Mouse (Mus musculus): ENCODE results near the gene Abcg4. TPM values are rescaled to one million over a fixed set of nuclear protein-coding genes. Genes with fewer than 3 reads are reported as not detected.
"Not testable (repeated sequence)": the region's sequence is repeated elsewhere in the genome, so short reads cannot be mapped to it uniquely, and the experiment has no call there.

Abcg4 gene
- 10 to 100 TPM; 73.5 to 76.2 TPM for total RNA-seq (2021)
- long read RNA-seq, transcript Abcg4-208 (15 exons, 3,999 nt), result major isoform, 11 of 25 reads
- long read RNA-seq, partial matches to known transcripts, result 5 of 25 reads
- long read RNA-seq, other reads (novel, unspliced or antisense), result 9 of 25 reads

- DNase-seq (ENCODE audit: low spot score in 2 of 2), result peak in 1 of 2 experiments; percentile 67
These were observed at the start of gene Abcg4 for GRCm38 (mm10) chr9:44288076-44288958. TSS of gene Abcg4 (minus strand) at chr9:44288615.

DNA sequence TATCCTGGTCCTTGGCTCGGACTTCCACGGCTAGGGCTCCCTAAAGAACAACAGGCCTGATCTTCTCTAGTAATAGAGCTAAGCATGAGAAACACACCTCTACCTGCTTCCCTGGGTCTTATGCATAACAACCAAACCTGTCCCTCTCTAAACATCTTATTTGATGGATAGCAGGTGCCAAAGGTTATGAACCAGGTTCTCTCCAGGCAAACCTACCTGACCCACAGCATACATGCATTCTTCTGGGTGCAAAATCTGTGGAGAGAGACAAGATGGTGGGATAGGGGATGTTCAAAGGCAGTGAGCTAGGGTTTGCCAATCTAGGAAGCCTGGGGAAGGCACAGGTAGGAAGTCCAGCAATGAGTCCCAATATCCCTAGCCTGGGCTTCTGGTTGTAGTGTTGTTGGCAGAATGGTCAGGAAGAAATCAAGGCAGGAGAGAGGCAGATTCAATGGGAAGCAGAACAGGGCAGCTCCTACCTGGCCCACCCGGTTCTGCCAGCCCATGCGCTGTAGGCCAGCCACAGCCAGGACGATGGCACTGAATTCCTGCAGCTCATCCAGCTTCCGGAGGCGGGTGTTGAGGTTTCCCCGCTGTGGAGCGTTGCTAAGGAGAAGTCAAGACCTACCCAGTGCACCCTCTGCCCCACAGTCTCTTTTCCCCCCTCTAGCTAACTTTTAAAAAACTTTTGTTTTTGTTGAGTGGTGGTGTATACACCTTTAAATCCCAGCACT is 49.2 kb upstream of the Abcg4 start:
- DNase-seq (ENCODE audit: low spot score in 2 of 2), result no peak

GRCm38 (mm10) chr9:44336964-44337363 is 48.5 kb upstream of the Abcg4 start:
- no peak for DNase-seq (ENCODE audit: low spot score in 2 of 2)

- not testable (repeated sequence) for DNase-seq (ENCODE audit: low spot score in 2 of 2)
These were observed 48.1 kb upstream of the Abcg4 start for GRCm38 (mm10) chr9:44336513-44336912.

DNA sequence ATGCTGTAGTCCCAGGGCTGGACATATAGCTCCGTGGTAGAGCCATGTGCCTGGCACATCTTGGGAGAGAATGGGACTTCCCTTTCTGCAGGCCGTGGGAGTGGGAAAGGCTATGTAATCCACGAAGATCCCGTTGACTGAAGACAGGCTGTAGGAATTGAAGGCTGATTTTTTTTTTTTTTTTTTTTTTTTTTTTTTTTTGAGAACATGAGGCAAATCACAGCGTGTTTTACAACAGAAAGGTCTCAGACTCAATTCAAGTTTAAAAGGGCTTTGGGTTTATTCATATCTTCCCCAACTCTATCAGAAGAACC is 47.6 kb upstream of the Abcg4 start:
- no peak for DNase-seq (ENCODE audit: low spot score in 2 of 2)

- DNase-seq (ENCODE audit: low spot score in 2 of 2), result peak; percentile 29 to 39
These were observed 47.1 kb upstream of the Abcg4 start for GRCm38 (mm10) chr9:44335331-44336092.

DNA sequence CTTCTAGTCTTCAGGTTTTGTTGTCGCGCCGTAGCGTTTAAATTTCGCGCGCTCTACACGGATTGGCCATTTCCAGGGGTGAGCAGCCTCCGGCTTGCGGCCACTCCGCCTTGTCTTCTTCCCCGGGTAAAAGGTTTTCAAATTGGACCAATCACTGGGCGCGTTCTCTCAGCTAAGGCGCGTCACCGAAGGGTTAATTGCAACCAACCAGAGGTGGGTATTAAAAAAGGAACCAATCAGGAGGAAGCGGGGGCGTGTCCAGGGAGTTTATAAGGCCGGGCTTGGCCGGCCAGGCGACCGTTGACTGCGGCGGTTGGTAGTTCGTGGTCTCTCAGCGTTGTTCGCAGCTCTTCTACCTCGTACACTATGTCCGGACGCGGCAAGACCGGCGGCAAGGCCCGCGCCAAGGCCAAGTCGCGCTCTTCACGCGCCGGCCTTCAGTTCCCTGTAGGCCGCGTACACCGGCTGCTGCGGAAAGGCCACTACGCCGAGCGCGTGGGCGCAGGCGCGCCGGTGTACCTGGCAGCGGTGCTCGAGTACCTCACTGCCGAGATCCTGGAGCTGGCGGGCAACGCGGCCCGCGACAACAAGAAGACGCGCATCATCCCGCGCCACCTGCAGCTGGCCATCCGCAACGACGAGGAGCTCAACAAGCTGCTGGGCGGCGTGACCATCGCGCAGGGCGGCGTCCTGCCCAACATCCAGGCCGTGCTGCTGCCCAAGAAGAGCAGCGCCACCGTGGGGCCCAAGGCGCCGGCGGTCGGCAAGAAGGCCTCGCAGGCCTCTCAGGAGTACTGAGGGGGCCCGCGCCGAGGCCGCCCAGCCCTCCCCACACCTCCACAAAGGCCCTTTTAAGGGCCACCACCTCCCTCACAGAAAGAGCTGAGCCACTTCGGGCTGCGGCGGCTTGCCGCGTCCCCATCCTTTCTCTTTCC is 46.2 kb upstream of the Abcg4 start, which contains the start of gene H2afx:
TSS of gene H2afx (plus strand) at position 299 of the 935 bp plus-strand sequence.
- peak; percentile 97 to 98 for DNase-seq (ENCODE audit: low spot score in 2 of 2)

DNA sequence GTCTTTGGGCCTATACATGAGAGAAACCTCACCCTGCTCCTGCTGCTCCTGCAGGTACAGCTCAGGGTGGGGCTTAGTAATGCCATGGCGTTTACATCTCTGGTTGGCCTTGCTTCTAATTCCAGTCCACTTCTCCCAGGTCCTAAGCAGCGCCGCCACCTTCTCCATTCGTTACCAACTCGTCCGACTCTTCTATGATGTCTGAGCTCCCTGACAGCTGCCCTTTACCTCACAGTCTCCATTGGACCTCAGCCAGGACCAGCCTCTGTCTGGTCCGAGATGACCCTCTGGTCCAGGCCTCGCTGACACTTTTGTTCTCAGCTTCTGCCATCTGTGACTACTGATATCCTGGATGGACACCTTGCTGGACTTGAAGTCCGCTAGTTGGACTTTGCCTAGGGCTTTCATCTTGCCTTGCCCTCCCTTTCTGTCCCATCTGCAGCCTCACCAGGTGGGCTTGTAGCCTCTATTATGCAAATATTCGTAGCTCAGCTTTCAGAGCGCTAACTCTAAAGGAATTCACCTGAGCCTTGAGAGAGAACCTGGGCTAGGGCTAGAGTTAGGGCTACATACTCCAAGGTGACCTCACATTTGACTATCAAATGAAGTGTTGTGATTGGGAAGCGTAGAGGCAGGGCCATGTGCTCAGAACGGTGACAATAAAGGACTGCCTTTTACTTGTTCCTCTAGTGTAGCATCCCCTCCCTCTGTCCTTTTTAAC is 44.7 kb upstream of the Abcg4 start:
- no peak for DNase-seq (ENCODE audit: low spot score in 2 of 2)

GRCm38 (mm10) chr9:44330736-44331135 is 42.3 kb upstream of the Abcg4 start:
- DNase-seq (ENCODE audit: low spot score in 2 of 2), result no peak

- DNase-seq (ENCODE audit: low spot score in 2 of 2), result no peak
These were observed 39.5 kb upstream of the Abcg4 start for GRCm38 (mm10) chr9:44327926-44328325.

DNA sequence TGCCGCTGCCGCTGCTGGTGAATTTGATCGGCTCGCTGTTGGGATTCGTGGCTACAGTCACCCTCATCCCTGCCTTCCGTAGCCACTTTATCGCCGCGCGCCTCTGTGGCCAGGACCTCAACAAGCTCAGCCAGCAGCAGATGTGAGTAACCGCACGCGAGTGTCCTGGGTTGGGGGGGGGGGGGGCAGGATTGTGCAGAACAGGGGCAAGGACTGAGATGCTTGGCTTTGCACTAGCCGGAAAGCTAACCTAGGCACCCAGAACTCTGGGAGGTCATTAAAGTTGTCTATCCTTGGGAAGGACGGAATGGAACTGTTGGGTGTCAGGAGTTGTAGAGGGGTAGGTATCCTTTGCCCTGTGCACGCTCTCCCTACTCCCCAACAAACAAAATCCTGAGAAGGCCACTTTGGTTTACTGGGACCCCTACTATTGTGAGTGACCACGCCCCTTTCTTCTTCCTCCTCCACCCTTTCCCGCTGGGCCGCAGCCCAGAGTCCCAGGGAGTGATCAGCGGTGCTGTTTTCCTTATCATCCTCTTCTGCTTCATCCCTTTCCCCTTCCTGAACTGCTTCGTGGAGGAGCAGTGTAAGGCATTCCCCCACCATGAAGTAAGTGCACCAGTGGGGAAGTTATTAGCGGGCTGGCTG is 38.8 kb upstream of the Abcg4 start:
- no peak for DNase-seq (ENCODE audit: low spot score in 2 of 2)

DNA sequence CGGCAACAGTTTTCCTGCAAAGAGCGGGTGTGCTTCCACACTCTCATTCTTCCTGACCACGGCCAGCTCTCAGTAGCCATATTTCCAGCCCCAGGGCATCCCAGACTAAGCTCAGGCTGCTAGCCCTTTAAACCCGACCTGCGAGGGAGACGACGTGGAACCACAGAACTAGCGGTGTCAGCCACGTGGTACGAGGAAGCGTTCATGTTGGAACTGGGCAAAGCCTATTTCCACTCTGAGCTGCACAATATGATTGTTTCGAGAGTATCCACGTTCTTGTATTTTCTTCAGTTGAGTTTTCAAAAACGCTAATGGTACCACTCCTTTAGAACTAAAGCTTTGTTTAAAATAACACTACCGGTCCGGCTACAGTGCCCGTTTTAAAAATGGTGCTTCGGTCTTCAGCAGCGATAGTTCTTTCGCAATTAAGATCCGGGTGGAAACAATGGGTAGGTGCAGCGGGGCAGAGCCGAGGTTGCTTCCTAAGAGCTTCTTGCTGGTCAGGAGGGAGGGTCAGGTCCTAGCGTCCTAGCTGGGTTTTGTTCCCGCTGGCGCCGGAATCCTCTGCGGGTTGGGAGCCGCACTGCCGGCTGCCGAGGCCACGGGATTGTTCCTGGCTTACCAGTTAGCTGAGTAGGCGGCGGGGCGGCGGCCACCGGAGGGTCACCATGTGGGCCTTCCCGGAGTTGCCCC is 38.1 kb upstream of the Abcg4 start:
- peak; percentile 76 to 80 for DNase-seq (ENCODE audit: low spot score in 2 of 2)

- no peak for DNase-seq (ENCODE audit: low spot score in 2 of 2)
These were observed 37.5 kb upstream of the Abcg4 start, which contains the start of gene Dpagt1 for GRCm38 (mm10) chr9:44325768-44326370. TSS of gene Dpagt1 (plus strand) at chr9:44326019.

GRCm38 (mm10) chr9:44325032-44325767 is 36.8 kb upstream of the Abcg4 start:
- DNase-seq (ENCODE audit: low spot score in 2 of 2), result not testable (repeated sequence)

DNA sequence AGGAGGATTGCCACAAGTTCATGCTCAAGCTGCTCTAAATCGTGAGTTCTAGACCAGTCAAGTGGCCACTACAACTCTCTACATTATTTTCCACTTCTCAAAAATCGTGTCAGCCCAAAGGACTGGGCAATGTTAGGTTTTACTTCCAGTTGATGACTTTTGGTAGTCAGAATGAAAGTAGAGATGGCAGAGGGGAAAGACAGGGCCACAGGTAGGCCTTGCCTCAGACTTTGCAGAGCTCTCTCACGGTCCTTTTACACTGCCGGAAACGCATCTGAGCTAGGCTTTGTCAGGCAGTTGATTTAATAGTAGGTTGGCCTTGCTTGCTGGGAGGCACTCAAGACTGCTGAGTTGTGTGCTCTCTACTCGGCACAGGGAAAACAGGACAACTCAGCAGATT is 35.7 kb upstream of the Abcg4 start:
- DNase-seq (ENCODE audit: low spot score in 2 of 2), result no peak

- not testable (repeated sequence) for DNase-seq (ENCODE audit: low spot score in 2 of 2)
These were observed 35.2 kb upstream of the Abcg4 start for GRCm38 (mm10) chr9:44323656-44324055.

- DNase-seq (ENCODE audit: low spot score in 2 of 2), result no peak
These were observed 32.4 kb upstream of the Abcg4 start for GRCm38 (mm10) chr9:44320799-44321133.

Data from layer of hippocampus, postnatal 10 days (tissue).